Mouse (Mus musculus) regulatory T cell (primary cell): ENCODE results near the gene Atad5.

Source experiments
- in situ Hi-C: fragments of 300-600 bp; cut with MboI, MseI; formaldehyde crosslinking; loops from one replicate; pipeline ENCODE4 v1.15.1; 2025; ENCODE audit warnings: high pct_unique_total_duplicates

Gene Atad5

DNA sequence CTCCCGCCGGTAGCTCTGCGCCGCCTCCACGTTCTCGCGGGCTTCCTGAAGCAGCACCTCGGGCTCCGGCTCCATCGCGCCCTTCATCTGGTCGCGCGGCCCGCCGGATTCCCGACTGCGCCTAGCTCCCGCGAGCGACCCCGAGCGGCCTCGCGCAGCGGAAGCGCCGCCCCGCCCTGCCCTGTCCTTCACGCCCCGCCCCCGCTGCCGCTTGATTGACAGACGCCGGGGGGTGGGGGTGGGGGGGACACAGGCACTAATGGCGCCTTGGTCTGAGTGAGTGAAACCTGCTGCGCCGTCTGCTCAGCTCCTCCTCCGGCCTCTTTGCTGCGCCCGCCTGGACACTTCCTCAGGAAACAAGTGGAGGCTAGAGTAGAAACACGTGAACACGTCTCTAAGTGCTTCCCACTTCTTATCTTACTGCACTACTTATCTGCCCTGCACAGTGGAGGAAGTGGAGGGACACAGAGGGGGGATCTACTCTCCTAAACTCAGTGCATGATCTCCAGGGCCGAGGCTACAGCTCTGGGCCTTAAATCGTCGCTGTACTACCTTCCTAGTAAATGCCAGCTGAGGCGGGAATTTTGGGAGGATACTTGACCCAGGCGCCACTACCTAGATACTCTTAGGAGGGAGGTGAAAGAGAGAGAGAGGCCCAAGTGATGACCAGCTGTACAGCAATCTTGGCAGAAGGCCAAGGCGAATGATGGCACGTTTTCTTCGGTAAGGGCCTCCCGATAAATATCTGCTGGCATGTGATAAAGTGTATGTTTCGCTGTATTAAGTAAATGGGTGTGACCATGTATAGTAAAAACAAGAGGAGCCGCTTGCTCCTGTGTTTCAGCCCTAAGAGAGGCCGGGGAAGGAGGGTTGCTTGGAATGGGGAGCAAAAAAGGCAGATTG, 8.1 kb upstream of the Atad5 start, which contains the start of gene Crlf3:
Gene Crlf3 (minus strand): TSS at position 166 of the 903 bp plus-strand sequence.
- in situ Hi-C loops, result loop anchor here (5.0 kb wide), 1 partner anchor 464 kb away; no protein-coding TSS in a partner anchor

DNA sequence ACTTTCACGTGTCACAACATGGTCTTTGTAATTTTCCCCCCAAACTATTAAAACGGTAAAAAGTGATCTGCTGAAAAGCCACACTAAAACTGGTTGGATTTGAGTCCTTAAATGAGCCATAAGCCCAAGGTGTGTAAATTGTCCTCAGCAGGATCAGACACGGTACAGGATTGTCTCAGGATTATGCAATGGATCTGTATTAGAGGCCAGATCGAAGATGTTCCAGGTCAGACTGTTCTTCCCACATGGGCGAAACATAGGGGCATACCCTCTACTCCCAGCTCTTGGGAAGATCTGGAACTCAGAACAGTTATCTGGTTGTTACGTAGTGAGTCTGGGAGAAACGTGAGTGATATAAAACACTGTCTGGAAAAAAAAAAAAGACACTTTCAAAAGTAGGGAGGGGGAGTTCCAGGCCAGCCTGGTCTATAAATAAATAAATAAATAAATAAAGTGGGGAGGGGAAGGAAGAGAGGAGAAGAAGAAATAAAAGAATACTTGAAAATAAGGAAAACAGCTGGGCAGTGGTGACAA, 7.3 kb upstream of the Atad5 start:
- in situ Hi-C loops, result loop anchor here (5.0 kb wide), 1 partner anchor 465 kb away; no protein-coding TSS in a partner anchor

DNA sequence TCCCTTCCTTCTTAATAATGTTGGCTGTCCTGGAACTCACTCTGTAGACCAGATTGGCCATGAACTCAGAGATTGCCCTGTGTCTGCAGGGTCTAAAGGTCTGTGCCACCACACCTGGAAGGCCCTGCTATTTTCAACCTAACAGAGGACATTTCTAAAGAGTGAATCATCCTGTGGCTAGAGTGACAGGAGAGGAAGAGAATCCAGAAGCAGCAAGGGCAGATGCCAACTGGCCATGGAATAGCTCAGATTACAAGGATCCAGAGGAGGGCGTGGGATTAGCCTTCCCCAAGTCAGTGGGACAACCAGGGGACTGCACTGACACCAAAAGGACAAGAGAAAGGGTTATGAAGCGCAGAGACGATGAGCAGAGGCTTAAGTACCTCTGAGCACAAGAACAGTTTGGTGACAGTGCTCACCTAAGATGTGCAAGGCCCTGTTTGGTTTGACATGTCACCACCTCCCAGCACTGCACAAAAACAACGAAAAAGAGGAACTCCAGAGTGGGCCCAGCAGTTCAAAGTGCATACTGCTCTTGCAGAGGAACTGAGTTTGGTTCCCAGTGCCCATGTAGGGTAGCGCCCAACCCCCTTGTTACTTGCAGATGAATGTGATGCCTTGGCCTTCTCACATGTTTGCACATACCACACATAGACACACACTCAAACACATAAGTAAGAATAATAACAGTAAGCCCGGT, 3.7 kb upstream of the Atad5 start:
- in situ Hi-C loops, result loop anchor here (5.0 kb wide), 1 partner anchor 102 kb away; no protein-coding TSS in a partner anchor

DNA sequence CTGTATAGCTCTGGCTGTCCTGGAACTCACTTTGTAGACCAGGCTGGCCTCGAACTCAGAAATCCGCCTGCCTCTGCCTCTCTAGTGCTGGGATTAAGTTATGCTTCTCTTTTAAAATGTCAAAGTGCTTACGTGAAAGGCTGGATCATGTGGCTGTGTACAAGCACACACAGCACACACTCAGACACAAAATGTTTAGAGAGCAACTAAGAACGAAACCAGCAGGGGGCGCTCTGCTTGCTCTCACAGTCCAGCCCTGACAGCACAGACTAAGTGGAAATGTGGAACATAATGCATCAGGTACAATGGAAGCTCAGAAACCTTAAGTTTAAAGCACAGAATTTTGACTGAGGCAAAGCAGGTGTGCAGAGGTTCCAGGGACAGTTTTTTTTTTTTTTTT, 2.4 kb upstream of the Atad5 start:
- in situ Hi-C loops, result loop anchor here (5.0 kb wide), 1 partner anchor 100 kb away; no protein-coding TSS in a partner anchor

DNA sequence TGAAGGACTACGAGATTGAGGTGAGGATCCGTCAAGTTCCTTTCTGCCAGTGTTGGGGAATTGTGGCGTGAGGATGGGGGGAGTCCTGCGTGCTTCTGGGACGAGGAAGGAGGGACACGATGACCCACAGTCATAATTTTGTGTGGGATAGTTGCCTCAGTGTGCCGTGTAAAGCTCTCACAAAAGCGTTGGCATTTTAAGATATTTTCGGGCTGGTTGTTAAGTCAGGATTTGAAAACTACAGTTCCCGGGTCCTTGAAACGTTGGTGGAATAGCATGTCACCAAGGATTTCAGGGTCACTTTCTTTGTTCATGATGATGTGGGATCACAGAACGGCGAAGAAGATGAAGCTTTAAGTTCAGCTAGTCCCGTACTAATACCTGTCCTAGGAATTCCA, 616 bp downstream of the Atad5 start:
- in situ Hi-C loops, result loop anchor here (5.0 kb wide), 1 partner anchor 97 kb away; no protein-coding TSS in a partner anchor

DNA sequence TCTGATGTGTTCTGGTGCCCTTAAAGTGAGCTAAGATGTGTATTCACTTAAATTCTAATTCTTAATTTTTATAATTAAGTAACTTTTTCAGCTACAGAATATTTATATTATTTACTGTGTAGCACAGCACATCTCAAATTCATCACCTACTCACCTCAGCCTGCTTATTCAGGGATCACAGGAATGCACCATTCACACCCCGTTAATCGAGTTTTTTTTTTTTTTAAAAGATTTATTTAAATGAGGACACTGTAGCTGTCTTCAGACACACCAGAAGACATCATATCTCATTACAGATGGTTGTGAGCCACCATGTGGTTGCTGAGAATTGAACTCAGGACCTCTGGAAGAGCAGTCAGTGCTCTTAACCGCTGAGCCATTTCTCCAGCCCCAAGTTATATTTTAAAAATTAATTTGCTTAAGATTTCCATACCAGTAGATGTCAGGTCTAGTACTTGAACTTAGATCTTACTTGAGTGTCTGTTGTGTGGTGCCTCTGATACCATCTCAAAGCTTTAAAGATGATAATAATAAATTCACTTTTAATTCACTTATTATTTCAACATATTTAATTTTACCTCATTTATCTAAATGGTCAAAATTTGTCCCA, 1.5 kb downstream of the Atad5 start:
- in situ Hi-C loops, result no loop called here

DNA sequence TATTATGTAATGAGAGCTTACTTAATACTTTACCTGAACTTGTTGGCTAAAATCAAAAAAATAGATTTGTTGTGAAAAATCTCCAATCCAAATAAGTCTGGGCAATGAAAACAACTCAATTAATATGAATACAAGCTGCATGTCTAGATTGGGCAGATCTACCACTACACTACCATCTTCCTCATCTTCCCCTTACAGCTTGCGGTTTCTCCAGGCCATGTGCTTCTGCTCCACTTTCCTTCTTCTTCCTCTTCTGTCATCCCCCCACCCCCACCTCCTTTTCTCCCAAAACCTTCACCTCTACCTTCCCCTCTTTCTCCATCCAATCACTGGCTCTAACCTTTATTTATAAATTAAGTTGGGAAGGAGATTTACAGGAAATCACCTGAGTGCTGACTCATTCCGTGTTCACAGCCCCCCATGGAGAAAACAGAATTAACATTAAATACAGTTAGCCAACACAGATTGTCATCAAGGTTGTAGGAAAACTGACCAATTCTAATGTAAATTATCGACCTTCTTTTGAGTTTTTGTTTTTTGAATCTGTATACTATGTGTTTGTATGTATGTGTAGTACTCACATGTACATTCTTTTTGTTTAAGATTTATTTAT, 9.3 kb downstream of the Atad5 start:
- in situ Hi-C loops, result loop anchor here (5.0 kb wide), 1 partner anchor 76 kb away; no protein-coding TSS in a partner anchor

DNA sequence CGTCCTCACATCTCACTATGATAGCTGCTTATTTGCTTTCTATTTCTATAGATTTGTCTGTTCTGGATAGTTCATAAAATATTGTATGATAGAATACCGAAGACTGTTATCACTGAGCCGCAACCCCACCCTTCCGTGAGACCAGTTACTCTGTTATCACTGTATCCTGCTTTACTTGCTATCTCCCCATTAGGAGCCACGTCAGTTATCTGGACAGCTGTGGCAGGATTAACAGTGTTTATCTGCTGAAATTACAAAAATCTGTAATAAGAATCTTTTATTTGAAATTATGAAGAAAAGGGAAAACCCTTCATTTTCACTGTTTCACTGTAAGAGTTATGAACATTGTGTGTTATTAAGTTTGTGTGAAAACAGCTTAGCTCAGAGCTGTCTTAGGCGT, 12.1 kb downstream of the Atad5 start:
- in situ Hi-C loops, result no loop called here

DNA sequence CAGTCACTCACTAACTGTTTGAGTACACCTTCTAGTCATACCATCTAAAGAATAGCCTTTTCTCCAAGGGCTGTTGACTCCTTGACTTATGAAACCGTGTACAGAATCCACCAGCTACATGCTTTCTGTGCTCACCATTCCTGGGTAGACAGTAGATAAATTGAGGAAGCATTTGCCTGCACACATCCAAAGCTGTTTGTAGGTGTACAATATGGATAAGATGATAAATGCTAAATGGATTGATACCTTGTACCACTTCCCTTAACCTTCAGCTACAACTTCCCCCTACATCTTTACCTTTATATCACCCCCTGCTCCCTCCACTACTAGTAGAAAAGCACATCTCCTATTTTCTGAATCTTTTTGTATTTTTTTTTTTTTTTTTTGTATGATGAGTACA, 15.2 kb downstream of the Atad5 start:
- in situ Hi-C loops, result no loop called here

DNA sequence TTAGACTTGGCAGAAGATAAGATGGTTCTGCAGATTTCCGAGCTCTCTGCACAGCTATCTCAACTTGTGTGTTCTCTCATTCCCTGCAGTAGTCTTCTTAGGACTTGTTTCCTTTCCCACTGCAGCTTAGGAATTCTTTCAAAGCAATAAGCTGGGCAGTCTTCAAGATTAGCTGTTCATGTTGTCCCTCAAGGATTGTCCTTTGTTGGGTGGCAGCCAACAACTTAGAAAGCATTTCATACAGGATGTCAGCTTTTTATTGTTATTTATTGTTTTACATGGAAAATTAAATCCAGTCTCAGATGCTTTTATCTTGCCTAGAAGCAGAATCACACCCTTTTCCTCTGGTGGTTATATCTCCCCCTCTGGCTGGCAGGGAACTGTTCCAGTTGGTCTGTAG, 27.2 kb downstream of the Atad5 start:
- in situ Hi-C loops, result no loop called here

DNA sequence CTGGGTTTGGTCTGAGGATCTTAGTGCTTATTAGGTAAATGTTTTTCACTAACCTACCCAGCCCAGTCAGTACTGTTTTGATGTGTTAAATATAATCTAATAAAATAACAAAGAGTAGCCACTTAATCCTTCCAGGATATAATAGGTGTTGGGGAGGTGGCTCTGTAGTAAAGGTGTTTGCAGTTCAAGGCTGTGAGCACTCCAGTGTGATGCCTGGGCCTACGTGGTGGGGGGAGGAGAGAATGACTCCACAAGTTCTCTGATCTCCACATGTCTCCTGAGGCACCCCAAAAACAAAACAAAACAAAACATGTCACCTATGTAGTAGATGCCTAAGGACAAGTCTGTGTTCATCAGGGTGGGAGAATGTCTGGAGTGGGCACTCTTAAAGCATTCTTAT, 42.9 kb downstream of the Atad5 start:
- in situ Hi-C loops, result no loop called here

DNA sequence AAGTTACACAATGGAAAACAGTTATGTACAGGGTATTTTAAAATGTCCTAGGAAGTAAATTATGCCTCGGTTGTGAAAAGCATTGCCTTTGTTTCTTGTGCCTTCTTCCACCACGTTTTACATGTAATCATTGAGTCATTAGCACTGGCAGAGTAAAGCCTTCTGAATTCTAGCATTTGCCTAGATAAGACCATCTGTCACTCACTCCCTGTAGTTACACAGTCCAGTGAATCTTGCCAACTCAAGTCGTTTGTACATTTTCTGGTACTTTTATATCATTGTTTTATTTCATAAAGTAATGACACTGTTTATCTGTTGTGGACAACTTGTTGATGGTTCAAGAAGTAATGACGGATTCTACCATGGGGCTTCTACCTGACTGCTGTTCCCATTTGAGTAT, 45.5 kb downstream of the Atad5 start:
- in situ Hi-C loops, result no loop called here

DNA sequence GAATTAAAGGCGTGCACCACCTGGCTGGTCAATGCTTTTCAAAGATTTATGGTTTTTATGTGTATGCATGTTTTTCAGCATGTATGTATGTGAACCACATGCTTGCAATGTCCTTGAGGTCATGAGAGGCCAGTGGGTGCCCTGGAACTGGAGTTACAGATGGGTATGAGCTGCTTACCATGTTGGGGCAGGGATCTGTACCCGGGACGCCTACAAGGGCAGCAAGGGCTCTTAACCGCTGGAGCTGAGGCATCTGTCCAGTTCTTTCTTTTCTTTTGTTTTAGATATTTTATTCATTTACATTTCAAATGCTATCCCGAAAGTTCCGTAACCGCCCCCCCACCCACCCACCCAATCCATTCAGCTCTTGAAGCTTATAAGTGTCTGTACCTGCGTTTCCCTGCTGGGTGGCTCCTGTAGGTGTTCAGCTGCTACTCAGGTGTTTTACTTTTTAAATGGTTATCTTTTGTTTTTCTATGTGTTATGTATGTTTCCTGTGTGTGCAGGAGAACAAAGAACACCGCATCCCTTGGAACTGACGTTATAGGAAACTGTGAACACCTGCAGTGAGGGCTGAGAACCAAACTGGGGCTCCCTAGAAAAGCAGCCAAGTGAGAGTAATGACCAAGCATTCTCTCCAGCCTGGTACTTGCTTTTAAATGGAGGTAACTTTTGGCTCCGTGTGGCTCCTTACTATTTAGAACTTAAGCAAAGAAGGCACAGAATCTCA, 46.9 kb downstream of the Atad5 start:
- in situ Hi-C loops, result no loop called here

DNA sequence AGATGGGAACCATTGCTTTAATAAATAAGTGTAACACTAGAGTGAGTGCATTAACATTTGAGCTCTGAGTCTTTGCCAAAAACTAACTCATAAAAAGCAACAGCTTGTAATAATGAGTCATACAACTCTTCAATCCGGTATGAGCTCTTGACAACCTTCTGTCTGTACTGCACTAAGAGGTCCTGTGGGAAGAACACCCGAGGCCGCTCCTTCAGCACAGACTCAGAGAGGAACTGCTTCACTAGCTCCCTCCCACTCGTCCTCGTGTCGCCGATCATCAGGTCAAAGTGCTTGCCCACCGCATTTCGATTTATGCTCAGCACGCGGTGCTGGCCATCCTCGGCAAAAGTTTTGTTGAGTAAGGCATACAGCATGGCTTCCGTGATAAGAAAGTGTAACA, 47.6 kb downstream of the Atad5 start:
- in situ Hi-C loops, result no loop called here

DNA sequence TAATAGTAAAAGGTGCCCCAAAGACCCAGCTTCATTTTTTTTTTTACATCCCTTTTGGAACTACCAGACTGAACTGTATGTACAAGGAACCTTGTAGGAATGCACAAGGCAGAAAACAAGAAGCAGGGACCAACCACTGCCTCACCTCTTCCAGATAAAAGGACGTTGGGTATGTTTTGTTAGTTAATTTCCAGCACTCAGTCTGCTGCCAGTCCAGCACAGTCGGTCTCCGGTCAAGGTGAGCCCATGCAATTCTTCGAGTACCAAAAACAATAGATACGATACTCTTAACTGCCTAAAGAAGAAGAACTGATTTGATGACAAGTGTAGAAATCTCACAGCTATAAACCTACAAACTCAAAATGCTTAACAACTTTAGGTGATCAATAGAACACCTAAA, 48.6 kb downstream of the Atad5 start:
- in situ Hi-C loops, result no loop called here

DNA sequence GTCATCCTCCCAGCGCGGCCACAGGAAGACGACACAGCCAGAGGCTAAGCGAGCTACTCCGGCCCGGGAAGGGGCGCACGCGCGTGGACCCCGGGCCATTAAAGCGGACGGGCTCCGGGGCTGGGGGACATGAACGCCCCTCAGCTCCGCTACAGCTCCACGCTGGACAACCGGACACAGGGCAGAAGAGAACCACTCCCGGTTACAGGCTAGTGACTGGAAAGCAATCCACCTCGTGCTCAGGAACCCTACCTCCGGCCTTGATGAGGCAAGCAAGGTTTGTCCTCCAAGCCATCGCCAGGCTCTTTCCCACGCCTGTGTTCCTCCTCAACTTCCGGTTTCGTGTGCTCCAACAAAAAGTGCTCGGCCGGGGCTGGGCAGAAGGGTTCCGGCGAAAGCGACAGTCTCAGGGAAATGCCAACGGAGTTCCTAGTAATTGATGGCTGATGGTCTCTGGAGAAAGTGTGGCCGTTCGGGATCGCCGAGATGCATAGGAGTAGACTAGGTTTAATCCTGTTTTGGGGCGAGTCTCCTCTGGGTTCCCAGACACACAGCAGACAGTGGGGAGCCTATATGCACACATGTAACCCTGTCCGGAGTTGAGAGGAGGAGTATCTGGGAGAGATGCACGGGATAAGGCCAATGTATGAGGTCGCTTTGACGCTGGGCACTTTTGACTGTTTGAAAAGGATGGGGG, 52.8 kb downstream of the Atad5 start, which contains the start of gene Tefm:
Gene Tefm (minus strand): TSS at position 351 of the 697 bp plus-strand sequence.
- in situ Hi-C loops, result no loop called here

DNA sequence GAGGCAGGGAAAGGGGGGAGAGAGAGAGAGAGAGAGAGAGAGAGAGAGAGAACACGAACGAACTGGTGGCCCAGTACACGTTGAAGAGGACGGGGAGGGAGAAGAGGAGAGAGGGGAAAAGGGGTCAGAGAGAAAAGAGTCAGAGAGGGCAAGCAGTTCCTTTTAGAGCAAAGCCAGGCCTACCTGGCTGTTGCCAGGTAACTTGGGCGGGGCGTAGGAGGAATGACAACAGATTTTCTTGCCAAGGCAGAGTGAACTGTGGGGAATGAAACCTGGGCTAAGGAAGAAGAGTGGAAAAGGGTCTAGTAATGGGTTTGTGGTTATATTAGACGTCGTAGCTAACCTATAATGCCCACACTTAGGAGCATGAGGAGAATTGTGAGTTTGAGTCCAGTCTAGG, 53.7 kb downstream of the Atad5 start:
- in situ Hi-C loops, result no loop called here

DNA sequence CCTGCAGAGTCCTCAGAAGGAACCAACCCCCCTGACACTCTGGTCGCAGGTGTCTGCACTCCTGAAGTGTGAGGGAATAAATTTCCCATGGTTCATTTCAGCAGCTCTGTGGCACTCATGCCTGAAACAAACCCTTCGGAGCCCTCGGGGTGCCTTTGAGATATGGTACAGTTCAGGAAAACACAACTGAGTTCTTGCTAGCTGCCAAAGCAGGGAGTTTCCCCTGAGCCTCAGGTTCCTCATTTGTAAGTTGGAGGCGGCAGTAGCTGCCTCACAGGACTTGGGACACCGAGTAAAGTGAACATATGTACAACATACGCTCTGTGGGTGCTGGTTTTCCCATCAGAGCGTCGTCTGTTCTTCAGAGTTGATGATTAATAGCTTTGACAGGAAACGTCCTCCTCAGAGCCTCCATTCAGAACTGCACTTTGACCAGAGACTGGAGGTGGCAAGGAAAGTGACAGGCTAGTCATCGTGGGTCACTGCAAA, 56.6 kb downstream of the Atad5 start:
- in situ Hi-C loops, result no loop called here

DNA sequence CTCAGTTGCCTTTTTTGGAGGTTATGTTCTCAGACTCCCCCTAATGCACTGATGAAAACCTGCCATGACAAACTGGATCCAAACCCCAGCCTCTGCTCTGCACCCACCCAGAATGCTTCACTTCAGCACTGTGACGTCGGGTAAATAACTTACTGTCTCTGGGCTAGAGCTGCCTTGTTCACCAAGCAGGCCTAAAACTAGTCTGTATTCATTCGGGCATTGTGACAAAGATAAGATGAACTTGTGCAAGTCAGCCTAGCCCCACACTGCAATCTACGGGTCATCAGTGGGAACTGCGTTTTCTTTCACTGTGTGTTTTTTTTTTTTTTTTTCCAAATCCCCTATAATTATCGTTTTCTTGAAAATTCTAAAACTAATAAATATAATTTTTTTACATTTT, 58.5 kb downstream of the Atad5 start:
- in situ Hi-C loops, result no loop called here

DNA sequence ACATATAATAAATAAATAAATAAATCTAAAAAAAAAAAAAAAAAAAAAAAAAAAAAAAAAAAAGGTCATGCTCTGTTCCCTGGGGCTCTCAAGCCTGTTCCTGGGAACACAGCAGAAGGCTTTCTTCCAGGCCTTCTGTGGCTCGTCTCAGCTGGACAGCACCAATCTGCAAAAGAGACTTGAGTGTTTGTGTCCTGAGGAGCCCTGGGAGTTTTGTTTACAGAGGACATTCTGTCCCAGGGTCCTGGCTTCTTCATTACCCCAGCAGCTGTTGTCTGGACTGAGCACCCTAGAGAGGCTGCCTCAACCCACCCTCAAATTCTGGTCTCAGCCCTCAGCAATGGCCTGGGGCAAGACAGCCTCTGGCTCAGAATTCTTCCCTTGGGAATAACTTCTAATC, 59.1 kb downstream of the Atad5 start:
- in situ Hi-C loops, result no loop called here
